Mouse (Mus musculus): Measurements from ENCODE around the gene Cdc73.
"Not testable (repeated sequence)": the region's sequence is repeated elsewhere in the genome, so short reads cannot be mapped to it uniquely, and the experiment has no call there.

Gene Cdc73

DNA sequence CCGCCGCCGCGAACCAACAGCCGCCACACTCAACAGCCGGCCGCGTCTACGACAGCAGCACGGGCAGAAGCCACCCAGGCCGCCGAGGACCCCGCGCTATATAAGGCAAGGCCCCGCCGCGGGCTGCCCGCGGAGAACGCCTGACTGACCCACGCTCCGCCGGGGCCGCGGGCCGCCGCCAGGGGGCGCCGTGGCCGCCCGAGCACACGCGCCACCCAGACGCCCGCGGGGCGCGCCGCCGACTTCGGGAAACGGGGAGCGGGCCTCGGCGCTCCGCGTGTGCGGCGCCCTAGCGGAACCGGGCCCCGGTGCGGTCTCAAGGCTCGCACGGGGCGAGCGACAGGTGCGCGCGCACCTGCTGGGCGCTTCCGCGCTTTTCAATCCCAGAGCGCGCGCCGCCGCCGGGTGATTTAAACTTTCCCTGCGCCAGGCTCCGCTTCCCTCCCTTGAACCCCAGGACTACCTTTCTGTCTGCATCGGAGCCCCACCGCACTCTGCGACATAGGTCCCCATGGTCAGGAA, at the start of gene Cdc73:
Cdc73 (minus strand) TSS at position 153 of the 522 bp plus-strand sequence.
- peak; percentile 88 to 92 for DNase-seq (ENCODE audit: low read depth in 2 of 2, low spot score in 2 of 2)

DNA sequence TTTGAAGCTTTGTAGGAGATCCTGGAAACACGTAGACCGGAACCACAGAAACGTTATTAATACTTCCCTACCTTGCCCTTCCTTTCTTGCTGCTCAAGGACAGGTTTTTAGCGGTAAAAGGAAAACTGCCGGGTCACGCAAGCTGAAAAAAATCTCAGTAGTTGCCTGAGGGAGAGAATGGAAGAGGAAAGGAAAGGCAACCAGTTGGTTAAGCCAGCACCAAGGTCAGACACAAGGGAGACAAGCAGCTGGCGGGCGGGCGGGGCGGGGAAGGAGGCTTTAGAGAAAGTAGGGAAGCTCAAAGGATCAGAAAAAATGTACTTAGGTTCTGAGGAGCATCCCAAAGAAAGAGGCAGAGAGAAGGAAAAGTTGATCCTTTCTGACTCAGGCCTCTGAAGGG, 43.2 kb upstream of the Cdc73 start:
- DNase-seq (ENCODE audit: low read depth in 2 of 2, low spot score in 2 of 2), result no peak

DNA sequence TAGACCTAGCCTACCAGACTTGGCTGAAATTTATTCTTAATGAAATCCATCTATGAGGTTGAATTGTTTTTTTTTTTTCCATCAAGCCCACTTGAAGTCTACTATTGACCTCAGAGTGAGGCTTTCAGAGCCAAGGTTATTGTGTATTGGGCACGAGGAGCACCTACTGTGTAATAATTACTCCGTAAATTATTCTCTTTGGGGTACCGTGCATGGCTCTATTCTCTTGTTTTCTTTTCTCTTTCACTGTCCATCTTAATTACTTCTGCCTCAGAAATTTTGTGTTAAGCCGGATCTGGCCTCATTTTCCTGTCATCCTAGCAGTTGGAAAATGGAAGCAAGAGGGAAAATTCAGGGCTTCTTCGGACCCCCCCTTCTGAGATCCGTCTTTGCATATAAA, 39.5 kb upstream of the Cdc73 start:
- no peak for DNase-seq (ENCODE audit: low read depth in 2 of 2, low spot score in 2 of 2)

DNA sequence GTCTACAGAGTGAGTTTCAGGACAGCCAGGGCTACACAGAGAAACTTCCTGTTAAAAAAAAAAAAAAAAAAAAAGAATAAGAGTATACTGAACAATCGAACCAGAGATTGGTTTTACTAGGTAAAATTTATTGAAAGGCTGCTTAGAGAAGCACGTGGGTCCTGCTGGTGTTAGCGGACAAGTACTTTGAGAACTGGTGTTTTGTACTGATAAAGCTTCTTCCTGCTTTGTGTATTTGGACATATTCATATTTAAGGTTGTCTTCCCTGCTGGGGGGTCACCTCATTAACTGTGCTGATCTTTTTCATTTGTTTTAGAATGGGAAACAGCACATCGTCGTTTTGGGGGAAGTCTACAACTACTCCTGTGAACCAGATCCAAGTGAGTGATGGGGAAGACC, 38.6 kb upstream of the Cdc73 start:
- DNase-seq (ENCODE audit: low read depth in 2 of 2, low spot score in 2 of 2), result no peak

DNA sequence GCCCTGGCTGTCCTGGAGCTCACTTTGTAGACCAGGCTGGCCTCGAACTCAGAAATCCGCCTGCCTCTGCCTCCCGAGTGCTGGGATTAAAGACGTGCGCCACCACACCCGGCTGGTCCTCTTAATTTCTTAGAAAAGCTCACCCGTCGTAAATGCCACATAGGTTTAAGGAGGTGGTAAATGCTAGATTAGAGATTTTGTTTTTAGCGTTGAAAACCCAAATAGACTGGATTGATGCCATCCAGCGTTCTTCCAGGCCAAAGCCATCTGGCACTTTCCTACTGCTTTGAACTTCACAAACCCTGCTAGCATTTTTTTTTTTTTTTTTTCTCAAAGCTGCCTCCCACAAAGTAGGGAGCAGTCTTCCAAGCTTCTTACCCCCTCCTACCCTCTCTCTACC, 37.9 kb upstream of the Cdc73 start:
- no peak for DNase-seq (ENCODE audit: low read depth in 2 of 2, low spot score in 2 of 2)

DNA sequence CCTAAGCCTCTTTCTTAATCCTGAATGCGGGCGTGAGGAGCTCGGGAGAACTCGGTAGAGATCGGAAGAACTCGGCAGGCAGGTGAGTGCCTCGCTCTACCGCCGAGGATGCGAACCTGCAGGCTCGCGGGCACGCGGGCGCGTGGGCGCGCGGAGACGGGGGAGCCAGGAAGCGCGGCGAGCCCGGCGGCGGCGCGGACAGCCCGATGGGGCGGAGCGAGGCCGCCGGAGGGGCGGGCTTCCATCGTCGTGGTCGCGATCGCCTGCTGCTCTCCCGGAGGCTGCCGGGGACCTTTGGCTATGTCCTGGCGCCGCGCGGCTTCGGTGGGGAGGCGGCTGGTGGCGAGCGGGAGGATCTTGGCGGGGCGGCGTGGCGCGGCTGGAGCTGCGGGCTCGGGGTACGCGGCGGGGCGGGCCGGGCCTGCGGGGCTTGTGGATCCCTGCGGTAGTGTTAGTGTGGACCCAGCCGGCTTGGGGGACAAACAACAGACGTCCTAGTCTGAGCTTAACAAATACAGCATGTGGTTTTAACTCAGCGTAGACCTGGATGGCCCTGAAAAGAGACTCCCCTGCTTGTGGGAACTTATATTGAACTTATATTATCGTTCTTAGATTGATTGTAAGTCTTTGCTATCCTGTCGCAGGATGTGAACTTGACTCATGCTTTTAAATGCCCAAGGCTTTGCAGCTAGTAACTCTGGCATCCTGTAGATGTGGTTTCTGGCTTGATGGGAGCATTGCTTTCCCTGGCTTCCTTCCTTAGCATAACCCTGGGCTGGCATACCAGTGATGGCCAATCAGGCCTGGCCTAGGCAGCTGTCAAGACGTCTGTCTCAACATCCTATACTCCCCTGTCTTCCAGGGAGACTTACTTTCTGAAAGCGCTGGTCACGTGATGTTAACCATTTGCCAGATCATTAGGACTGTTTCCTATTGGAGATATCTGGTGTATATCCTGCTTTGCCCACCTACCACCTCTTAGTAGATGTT, 37.0 kb upstream of the Cdc73 start:
- peak; percentile 82 to 86 for DNase-seq (ENCODE audit: low read depth in 2 of 2, low spot score in 2 of 2)

DNA sequence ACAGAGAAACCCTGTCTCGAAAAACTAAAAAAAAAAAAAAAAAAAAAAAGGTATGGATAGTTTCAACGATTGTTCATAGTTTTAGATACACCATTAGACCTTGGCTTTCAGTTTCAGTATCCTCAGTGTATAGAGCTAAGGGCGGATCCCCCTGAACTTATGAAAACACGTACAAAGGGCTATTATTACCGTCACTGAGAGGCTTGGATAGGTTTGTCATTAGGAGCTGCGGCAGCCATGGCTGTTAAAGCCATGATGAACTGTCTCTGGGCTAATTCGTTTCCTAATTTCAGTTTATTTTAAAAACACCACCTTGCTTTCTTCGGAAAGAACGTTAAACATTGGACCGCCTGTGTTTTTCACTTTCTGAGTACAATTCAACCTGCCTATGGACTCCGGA, 36.1 kb upstream of the Cdc73 start:
- DNase-seq (ENCODE audit: low read depth in 2 of 2, low spot score in 2 of 2), result peak in 1 of 2 experiments; percentile 18

DNA sequence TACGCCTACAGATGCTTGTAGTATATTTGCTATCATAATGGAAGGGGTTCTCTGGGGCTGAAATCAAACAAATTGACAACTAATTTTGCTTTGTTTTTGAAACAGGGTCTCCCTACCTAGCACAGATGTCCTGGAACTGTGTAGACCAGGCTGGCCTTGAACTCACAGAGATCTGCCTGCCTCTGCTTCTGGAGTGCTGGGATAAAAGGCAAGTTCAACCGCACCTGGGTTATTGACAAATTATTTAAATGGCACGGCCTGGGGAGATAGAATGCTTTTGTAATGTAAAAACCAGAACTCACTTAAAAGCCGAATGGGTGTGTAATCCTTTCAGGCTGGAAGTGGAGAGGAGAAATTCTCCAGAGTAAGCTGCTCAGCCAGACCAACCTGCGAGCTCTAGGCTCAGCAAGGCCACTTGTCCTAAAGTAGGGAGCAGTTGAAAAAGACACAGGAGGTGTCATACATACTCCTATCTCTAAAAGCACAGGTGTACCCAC, 31.3 kb upstream of the Cdc73 start:
- DNase-seq (ENCODE audit: low read depth in 2 of 2, low spot score in 2 of 2), result no peak

DNA sequence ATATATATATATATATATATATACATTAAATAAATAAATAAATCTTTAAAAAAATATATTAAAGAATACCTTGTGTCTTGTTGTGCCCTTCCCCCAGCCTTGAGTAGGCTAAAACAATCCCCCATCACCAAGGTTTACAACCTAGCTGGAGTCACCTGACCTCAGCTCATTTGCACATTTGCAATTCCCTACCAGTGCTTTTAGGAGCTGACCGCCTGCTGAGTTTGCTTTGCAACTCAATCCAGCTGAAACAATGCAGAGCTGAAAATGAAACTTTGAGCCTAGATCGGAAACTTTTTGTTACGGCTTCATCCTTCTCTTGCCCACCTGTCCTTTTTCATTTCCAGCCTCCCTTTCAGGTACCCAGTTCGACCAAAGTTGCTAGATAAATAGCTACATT, 29.0 kb upstream of the Cdc73 start:
- no peak for DNase-seq (ENCODE audit: low read depth in 2 of 2, low spot score in 2 of 2)

DNA sequence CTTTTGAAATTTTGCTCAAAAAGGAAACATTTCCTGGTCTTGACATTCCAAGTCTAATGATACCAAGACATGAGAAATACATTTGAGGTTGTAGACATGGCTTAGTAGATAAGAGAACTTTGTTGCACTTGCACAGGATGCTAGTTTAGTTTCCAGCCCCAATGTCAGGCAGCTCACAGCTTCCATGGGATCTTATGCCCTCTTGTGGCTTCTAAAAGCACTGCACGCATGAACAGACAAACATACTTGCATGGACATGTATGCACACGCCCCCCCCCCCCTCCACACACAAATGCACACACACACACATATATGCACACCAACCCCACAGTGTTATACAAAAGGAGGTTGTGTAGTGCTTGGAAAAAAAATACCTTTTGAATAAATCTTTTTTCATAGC, 28.2 kb upstream of the Cdc73 start:
- peak in 1 of 2 experiments; percentile 27 for DNase-seq (ENCODE audit: low read depth in 2 of 2, low spot score in 2 of 2)

DNA sequence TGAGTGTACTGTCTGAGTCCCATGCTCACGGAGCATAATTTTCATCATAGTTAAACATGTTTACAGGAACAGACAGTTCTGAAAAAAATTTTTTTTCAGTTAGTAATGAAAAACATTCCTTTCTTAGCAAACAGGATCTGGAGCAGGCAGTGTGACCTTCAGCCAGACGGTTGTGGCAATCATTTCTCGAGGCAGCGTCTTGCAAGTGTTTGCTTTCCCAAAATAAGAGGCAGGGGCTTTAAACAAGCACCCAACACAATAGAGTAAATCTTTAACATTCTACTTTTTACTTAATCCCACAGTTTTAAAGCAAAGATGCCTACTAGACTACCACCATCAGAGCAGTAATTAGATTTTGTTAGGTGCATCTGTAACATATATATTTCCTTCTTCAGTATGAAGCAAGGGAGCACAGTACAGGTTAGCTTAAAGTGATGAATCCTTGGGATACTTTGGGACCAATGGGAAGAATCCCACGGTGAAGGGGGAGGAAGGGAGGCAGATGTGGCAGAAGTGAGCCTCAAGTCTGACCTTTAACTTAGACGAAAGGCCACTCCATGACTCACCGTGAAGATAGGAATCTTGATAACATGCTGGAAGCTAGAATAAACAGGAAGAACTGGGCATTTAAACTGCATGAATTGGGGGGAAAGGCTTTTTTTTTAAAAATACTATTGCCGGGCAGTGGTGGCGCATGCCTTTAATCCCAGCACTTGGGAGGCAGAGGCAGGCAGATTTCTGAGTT, 25.2 kb upstream of the Cdc73 start:
- no peak for DNase-seq (ENCODE audit: low read depth in 2 of 2, low spot score in 2 of 2)

DNA sequence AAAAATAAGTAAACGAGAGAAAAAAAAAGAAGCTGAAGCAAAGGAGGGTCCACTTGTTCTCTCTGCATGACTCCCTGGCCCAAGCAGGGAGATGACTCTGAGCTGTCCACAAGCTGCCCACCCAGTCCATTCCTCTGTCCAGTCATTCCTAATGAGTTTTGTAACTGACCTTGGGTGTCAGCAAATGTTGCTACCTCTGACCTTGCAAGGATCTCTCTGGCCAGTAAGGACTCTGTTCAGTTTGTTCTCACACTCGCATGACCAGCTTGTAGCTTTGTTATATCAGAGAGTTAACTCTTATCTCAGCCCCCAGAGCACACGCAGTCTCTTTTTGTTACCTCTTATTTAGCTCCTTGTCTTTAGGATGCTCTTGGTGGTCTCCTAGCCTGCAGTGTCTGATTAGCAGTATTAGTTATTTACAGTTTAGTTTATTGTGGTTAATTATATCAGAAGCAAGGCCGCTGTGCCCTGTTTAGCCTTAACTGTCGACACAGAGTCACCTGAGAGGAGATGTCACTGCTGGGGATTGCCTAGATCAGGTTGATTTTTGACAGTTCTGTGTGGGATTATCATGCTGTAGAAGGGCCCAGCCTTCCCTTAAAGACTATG, 21.9 kb upstream of the Cdc73 start:
- no peak for DNase-seq (ENCODE audit: low read depth in 2 of 2, low spot score in 2 of 2)

DNA sequence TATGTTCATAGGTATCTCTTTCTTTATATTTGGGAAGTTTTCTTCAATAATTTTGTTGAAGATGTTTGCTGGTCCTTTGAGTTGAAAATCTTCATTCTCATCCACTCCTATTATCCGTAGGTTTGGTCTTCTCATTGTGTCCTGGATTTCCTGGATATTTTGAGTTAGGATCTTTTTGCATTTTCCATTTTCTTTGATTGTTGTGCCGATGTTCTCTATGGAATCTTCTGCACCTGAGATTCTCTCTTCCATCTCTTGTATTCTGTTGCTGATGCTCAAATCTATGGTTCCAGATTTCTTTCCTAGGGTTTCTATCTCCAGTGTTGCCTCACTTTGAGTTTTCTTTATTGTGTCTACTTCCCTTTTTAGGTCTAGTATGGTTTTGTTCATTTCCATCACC, 13.3 kb upstream of the Cdc73 start, which contains the start of gene Glrx2:
Glrx2 (plus strand) TSS at position 301 of the 400 bp plus-strand sequence.
- DNase-seq (ENCODE audit: low read depth in 2 of 2, low spot score in 2 of 2), result not testable (repeated sequence)

DNA sequence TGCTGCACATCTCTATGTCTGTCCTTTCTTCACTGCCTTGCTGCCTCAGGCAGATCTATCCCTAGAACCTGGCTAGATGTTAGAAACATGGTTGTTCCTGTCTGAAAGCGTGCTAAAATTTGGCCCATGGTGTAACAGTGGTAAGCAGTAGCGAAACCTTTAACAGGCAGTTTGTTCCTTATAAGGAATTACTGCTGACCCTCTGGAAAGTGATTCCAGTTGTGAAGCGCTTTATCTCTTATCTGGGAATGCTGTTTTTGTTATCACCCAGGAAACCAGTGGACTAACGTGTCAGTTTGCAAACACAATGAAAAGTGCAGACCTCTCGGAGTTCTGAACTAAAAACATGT, 7.9 kb upstream of the Cdc73 start:
- DNase-seq (ENCODE audit: low read depth in 2 of 2, low spot score in 2 of 2), result no peak

DNA sequence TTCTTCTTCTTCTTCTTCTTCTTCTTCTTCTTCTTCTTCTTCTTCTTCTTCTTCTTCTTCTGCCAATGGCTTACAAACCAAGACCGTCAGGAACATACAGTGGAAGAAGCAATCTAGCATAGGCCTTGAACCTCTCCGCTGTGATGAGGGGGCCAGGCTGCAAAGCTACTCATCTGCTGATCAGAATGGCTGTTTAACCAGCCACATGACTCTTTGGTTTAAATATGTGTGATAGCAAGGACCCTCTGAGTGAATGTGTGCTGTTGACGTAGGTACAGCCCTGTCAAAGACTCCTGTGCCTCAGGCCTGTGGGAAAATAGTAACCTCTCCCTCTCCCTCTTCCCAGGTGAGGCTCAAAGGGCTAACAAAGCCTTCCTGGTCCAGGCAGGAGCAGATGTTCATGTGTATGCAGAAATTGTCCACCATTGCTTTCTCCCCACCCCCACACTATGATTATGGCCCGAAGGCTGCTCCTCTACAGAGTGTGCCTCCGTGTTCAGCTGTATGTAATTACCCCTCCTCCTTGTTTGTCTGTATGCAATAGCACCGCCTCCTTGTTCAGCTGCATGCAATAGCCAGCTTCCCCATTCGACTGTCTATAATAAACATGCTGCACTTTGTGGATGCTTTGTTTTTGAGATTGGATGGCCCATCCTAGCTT, 7.4 kb upstream of the Cdc73 start:
- no peak for DNase-seq (ENCODE audit: low read depth in 2 of 2, low spot score in 2 of 2)

DNA sequence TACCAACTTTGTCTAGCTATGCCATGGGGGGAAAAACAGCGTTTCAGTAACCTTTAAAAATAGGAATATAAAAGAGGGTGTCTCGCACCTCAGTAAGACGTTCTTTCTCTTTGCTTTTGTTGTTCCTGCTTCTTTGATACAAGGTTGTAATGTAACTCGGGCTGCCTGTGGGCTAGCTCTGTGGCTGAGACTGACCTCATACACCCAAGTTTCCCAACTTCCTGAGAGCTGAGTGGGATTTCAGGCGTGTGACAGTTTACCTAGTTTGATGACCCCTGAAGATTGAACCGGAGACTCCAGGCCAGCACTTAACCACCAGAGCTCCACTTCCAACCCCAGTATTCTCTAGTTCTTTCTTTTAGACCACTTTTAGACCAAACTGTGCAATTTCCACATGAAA, 5.7 kb upstream of the Cdc73 start:
- no peak for DNase-seq (ENCODE audit: low read depth in 2 of 2, low spot score in 2 of 2)

DNA sequence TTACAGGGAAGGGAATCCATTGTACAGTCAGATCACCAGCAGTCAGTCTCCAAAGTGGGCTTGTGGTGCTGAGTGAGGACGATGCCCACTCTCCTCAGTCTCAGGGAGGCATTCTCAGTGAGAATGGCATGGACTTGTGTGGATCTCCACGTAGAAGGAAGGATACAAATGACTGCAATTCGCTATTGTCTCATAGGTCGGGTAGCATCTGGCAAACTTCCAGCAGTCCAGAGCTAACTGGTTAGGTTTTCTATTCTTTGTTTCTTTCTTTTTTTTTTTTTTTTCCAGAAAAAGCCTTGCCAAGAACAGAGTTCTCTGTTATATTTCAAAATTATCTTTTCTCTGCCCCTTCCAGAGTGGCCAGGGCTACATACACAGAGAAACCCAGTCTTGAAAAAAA, 4.3 kb upstream of the Cdc73 start:
- DNase-seq (ENCODE audit: low read depth in 2 of 2, low spot score in 2 of 2), result no peak

DNA sequence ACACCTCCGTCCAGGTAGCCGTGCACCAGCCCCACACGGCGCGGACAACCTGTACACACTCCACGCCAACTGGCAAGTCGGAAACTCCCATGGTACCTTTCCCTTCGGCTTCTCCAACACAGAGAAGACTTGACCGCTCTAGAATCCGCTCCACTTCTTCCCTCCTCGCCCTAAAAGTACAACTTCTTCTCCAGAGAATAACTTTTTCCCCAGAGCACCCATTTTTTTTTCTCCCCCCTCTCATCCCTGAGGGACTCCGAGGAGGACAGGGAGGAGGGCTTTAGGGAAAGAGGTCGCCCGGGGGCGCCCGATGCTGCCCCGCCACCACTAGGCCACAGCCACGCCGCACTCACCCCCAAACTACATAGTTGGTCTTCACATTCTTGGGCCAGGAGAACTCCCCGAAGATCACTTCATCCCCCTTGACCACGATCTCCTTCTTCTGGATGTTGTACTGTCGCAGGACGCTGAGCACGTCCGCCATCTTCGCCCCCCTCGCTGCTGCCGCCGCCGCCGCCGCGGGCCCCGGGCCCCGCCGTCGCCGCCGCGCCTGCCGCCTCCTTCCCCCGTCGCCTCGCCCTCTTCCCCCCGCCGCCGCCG, 452 bp downstream of the Cdc73 start:
- no peak for DNase-seq (ENCODE audit: low read depth in 2 of 2, low spot score in 2 of 2)

DNA sequence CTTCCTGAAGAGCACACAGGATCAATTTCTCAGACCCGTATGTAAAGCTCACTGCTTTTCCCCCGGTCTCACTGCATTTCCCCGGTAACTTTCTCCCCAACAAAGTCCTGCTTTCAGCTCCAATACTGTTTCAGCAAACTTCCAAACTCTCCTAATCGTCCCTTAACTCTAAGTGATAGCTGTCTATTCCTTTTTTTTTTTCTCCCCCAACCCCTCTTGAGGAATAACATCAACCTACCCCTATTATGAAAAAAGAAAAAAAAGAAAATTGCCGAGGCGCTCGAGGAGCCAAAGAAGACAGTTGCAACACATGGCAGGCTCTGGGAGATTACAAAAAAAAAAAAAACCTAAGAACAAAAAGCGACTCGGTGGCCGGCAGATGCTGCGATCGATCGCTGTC, 957 bp downstream of the Cdc73 start:
- no peak for DNase-seq (ENCODE audit: low read depth in 2 of 2, low spot score in 2 of 2)

DNA sequence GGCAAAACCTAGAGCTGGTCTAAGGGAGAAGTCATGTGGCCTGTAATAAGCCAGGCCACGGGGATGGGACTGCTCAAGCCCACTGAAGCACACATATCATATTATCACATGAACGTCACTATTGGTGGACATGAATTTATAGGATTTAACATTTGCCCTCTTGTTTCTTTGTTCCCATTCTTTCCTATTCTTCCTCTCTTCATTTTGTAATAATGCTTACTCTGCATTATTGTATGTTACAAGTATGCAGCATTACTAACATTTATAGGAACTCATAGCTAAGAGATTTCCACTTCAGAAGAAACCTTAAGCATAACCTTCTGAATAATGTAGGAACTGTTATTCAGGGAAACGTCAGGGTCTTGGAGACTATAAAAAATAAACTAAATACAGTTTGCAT, 17.8 kb downstream of the Cdc73 start:
- no peak for DNase-seq (ENCODE audit: low read depth in 2 of 2, low spot score in 2 of 2)

All from CD8-positive naive resting alpha-beta T cell, adult 2 months (primary cell).